15 mouse cellular contexts compared by ENCODE assay signal in the genomic region with DNA sequence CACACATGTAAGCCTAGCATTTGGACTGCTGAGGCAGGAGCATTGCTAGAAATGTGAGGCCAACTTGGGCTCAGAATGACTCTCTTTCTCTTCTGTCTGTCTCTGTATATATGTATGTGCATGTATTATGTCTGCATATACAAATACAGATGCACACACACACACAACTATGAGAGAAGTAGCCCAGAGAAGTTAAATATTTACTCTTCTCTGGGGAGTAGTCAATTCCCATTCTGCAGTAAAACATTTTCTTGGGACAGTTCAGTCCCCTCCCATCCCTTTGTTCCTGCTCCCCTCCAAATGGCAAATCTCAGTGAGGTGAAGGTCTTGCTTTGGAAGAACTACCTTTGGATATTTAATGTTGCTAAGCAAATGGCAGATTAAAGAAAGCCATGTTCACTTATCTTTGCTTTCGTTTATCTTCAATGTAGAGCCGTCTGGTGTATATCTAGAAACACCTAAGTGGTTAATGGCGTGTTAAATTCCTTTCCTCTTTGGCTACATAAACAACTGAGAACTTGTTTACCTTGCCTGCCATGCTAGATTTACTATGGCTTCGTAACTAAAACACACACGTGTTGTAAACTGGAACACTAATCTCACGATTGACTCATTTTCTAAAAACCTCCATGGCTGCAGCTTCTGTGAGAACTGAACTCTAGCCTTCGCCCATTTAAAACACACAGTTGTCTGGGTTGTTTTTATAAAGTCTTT.
DNase-seq lines count a peak whose midpoint lies in the region; ATAC-seq and TF ChIP-seq lines count a peak whose summit lies in the region.
"Had no signal": no experiment of that assay in that cellular context is flagged by ENCODE, and none has a peak within 500 bp of the region (broad histone marks: within the 10 kb centered on the region; RNA-seq: fewer than 3 reads in every experiment).

No protein-coding gene starts in this region.

- peak; percentile 11 for DNase-seq in heart, embryonic 10.5 days (ENCODE audit: low spot score)
- DNase-seq in heart, postnatal 4 days, result no peak
- DNase-seq in intestine, embryonic 14.5 days (ENCODE audit: low spot score), result no peak
- no peak for DNase-seq in lung, postnatal 4 days
- DNase-seq in stomach, postnatal 0 days (ENCODE audit: low spot score), result no peak
- no peak for DNase-seq in left cerebral cortex, adult 2 months (ENCODE audit: extremely low spot score in 1 of 2, low spot score in 2 of 2)
- DNase-seq: cerebellum, adult 9-11 months; gastrocnemius, postnatal 10 days had no signal

- 30% methylated on average over 7 of the region's 7 CpGs for WGBS in heart, embryonic 10.5 days
- 18% methylated on average over 7 of the region's 7 CpGs for WGBS in intestine, embryonic 14.5 days
- WGBS in intestine, postnatal 0 days, result 25% methylated on average over 7 of the region's 7 CpGs
- 20% methylated on average over 7 of the region's 7 CpGs for WGBS in lung, embryonic 16.5 days
- WGBS in stomach, postnatal 0 days, result 19% methylated on average over 7 of the region's 7 CpGs

- no peak for TF ChIP-seq CTCF in intestine, postnatal 0 days (IDR thresholded peaks at IDR 0.05; ENCODE audit: low read depth)
- TF ChIP-seq CTCF in stomach, postnatal 0 days (IDR thresholded peaks at IDR 0.05; ENCODE audit: low read depth), result no peak
- TF ChIP-seq CTCF in left cerebral cortex, adult 2 months (IDR thresholded peaks at IDR 0.05), result no peak

- H3K27ac ChIP-seq in heart, embryonic 10.5 days, result peak overlapping the region; percentile 74
- H3K27ac ChIP-seq in intestine, embryonic 14.5 days (ENCODE audit: low read depth), result peak overlapping the region; percentile 76; the same call in 1 of the 2 replicates
- H3K27ac ChIP-seq in intestine, postnatal 0 days (ENCODE audit: low read depth, low read length), result no peak overlapping the region
- peak overlapping the region; percentile 91 for H3K27ac ChIP-seq in lung, embryonic 16.5 days (ENCODE audit: low read length)
- H3K27ac ChIP-seq in stomach, postnatal 0 days (replicated peaks), result peak overlapping the region; percentile 58
- H3K27ac ChIP-seq in left cerebral cortex, adult 2 months, result no peak overlapping the region
- H3K27ac ChIP-seq: embryonic facial prominence, embryonic 15.5 days; forebrain, embryonic 10.5 days; liver, embryonic 14.5 days had no signal

- no peaks in the 10 kb centered on the region for H3K27me3 ChIP-seq in heart, embryonic 10.5 days (ENCODE audit: insufficient read depth, poor library complexity, severe bottlenecking)
- H3K27me3 ChIP-seq in intestine, embryonic 14.5 days (replicated peaks; ENCODE audit: control insufficient read depth, insufficient read depth, low read length), result no peaks in the 10 kb centered on the region
- no peaks in the 10 kb centered on the region for H3K27me3 ChIP-seq in intestine, postnatal 0 days (replicated peaks; ENCODE audit: control insufficient read depth, insufficient read depth, low read length)
- H3K27me3 ChIP-seq in lung, embryonic 16.5 days (ENCODE audit: control insufficient read depth, insufficient read depth, low read depth, low read length), result no peaks in the 10 kb centered on the region
- no peaks in the 10 kb centered on the region for H3K27me3 ChIP-seq in stomach, postnatal 0 days (ENCODE audit: control insufficient read depth, insufficient read depth, low read length)
- H3K27me3 ChIP-seq: CH12.LX; embryonic facial prominence, embryonic 15.5 days had no signal

- H3K4me3 ChIP-seq in heart, embryonic 10.5 days, result no peak overlapping the region
- H3K4me3 ChIP-seq in intestine, embryonic 14.5 days (ENCODE audit: low read depth, low read length), result no peak overlapping the region
- no peak overlapping the region for H3K4me3 ChIP-seq in intestine, postnatal 0 days (ENCODE audit: low read depth, low read length)
- H3K4me3 ChIP-seq in lung, embryonic 16.5 days (ENCODE audit: low read length), result no peak overlapping the region
- H3K4me3 ChIP-seq in stomach, postnatal 0 days (ENCODE audit: low read depth, low read length), result no peak overlapping the region
- H3K4me3 ChIP-seq in left cerebral cortex, adult 2 months, result no peak overlapping the region
- H3K4me3 ChIP-seq: embryonic facial prominence, embryonic 15.5 days; forebrain, embryonic 10.5 days had no signal

- H3K36me3 ChIP-seq in heart, embryonic 10.5 days, result peaks cover 20% of the 10 kb centered on the region
- peaks cover 10% of the 10 kb centered on the region; the same call in 1 of the 2 replicates for H3K36me3 ChIP-seq in intestine, embryonic 14.5 days (ENCODE audit: control insufficient read depth, insufficient read depth, low read length)
- H3K36me3 ChIP-seq in intestine, postnatal 0 days (ENCODE audit: control insufficient read depth, insufficient read depth), result peaks cover 4% of the 10 kb centered on the region
- H3K36me3 ChIP-seq in lung, embryonic 16.5 days (ENCODE audit: control insufficient read depth, insufficient read depth, low read length), result peaks cover 3% of the 10 kb centered on the region; the same call in 1 of the 2 replicates
- H3K36me3 ChIP-seq in stomach, postnatal 0 days (ENCODE audit: control insufficient read depth, insufficient read depth, low read length), result no peaks in the 10 kb centered on the region; the same call in 1 of the 2 replicates

- no peak overlapping the region for H3K4me2 ChIP-seq in intestine, embryonic 14.5 days (ENCODE audit: low read length)
- H3K4me2 ChIP-seq in intestine, postnatal 0 days (replicated peaks; ENCODE audit: low read depth), result no peak overlapping the region
- no peak overlapping the region for H3K4me2 ChIP-seq in lung, embryonic 16.5 days (ENCODE audit: low read depth, low read length)
- H3K4me2 ChIP-seq in stomach, postnatal 0 days (replicated peaks; ENCODE audit: low read depth), result no peak overlapping the region
- H3K4me2 ChIP-seq: embryonic facial prominence, embryonic 15.5 days had no signal

- intact Hi-C loops in left cerebral cortex, adult 2 months (cut with DNase I), result no loop called here

- H3K4me1 ChIP-seq in heart, embryonic 10.5 days, result peaks cover 36% of the 10 kb centered on the region
- peaks cover 15% of the 10 kb centered on the region for H3K4me1 ChIP-seq in intestine, embryonic 14.5 days (replicated peaks; ENCODE audit: control insufficient read depth, insufficient read depth, low read length)
- H3K4me1 ChIP-seq in intestine, postnatal 0 days (replicated peaks; ENCODE audit: control insufficient read depth, insufficient read depth, low read length), result no peaks in the 10 kb centered on the region
- H3K4me1 ChIP-seq in lung, embryonic 16.5 days (replicated peaks; ENCODE audit: control insufficient read depth, insufficient read depth, low read length), result peaks cover 17% of the 10 kb centered on the region
- peaks cover 3% of the 10 kb centered on the region; the same call in 1 of the 2 replicates for H3K4me1 ChIP-seq in stomach, postnatal 0 days (replicated peaks; ENCODE audit: control insufficient read depth, insufficient read depth)
- H3K4me1 ChIP-seq: embryonic facial prominence, embryonic 15.5 days had no signal

- ATAC-seq in intestine, embryonic 14.5 days (replicated peaks; ENCODE audit: low FRiP score, low TSS enrichment, low read depth), result no peak
- no peak for ATAC-seq in intestine, postnatal 0 days
- peak; percentile 86 for ATAC-seq in lung, embryonic 16.5 days (ENCODE audit: low read depth)
- peak; percentile 76 for ATAC-seq in stomach, postnatal 0 days (ENCODE audit: low FRiP score, low TSS enrichment)
- ATAC-seq: inflammation-experienced regulatory T-cells, adult 6 months had no signal

- no peaks in the 10 kb centered on the region for H3K9me3 ChIP-seq in heart, embryonic 10.5 days
- H3K9me3 ChIP-seq in intestine, embryonic 14.5 days (ENCODE audit: control insufficient read depth, low read length), result no peaks in the 10 kb centered on the region
- H3K9me3 ChIP-seq in intestine, postnatal 0 days (ENCODE audit: control insufficient read depth), result no peaks in the 10 kb centered on the region
- H3K9me3 ChIP-seq in lung, embryonic 16.5 days (ENCODE audit: control insufficient read depth, low read length), result no peaks in the 10 kb centered on the region
- H3K9me3 ChIP-seq in stomach, postnatal 0 days (ENCODE audit: control insufficient read depth, low read length), result no peaks in the 10 kb centered on the region
- H3K9me3 ChIP-seq: embryonic facial prominence, embryonic 15.5 days; forebrain, embryonic 10.5 days had no signal

- peak; percentile 74 for TF ChIP-seq EP300 in stomach, postnatal 0 days (optimal IDR thresholded peaks at IDR 0.05)

- no peak overlapping the region for H3K9ac ChIP-seq in intestine, embryonic 14.5 days (ENCODE audit: low read length)
- H3K9ac ChIP-seq in intestine, postnatal 0 days (ENCODE audit: low read depth, low read length), result no peak overlapping the region
- H3K9ac ChIP-seq in lung, embryonic 16.5 days (ENCODE audit: low read length), result no peak overlapping the region
- H3K9ac ChIP-seq in stomach, postnatal 0 days (ENCODE audit: low read length), result no peak overlapping the region
- H3K9ac ChIP-seq: embryonic facial prominence, embryonic 15.5 days; liver, embryonic 14.5 days had no signal

Comparison
In these comparisons a context has a peak if more than half of its experiments do, and no peak if none do; other contexts are left out.
1. H3K27ac ChIP-seq: peak in heart, embryonic 10.5 days (single experiment), intestine, embryonic 14.5 days (single experiment), lung, embryonic 16.5 days (single experiment) and stomach, postnatal 0 days (single experiment); none in intestine, postnatal 0 days (single experiment) and left cerebral cortex, adult 2 months (single experiment).
2. ATAC-seq: peak in lung, embryonic 16.5 days (single experiment) and stomach, postnatal 0 days (single experiment); none in intestine, embryonic 14.5 days (single experiment) and intestine, postnatal 0 days (single experiment).